Comparison of ENCODE assay signal across 14 mouse cellular contexts in the genomic region with DNA sequence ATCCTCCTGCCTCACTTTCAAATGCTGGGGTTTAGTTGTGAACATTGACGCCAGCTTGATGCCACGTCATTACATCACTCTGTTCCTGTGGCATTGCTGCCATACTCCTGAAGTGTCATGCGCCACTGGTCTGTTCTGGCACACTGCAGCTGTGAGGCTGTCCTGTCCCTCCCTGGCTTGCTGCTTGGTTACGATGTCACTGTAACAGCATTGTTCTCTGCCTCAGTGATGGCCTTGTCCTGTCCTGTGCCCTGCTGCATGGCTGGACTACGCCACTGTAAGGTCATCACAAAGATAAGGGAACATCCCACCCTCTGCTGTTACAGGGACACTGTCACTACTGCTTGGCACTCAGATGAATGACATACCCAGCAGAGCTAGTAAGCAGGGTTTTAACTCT. TPM values are rescaled to one million over a fixed set of nuclear protein-coding genes. Genes with fewer than 3 reads are reported as not detected.
"Had no signal": no experiment of that assay in that cellular context is flagged by ENCODE, and none has a peak within 500 bp of the region (broad histone marks: within the 10 kb centered on the region; RNA-seq: fewer than 3 reads in every experiment).

No protein-coding gene starts in this region.

- H3K27me3 ChIP-seq: kidney, embryonic 15.5 days; limb, embryonic 13.5 days; neural tube, embryonic 15.5 days had no signal

- ATAC-seq: intestine, embryonic 16.5 days had no signal

- H3K4me1 ChIP-seq: kidney, embryonic 15.5 days; limb, embryonic 13.5 days; midbrain, embryonic 10.5 days; neural tube, embryonic 15.5 days had no signal

- DNase-seq: kidney, adult 2 months; kidney, postnatal 14 days; lung, adult 18-20 months; midbrain, embryonic 14.5 days; right cerebral cortex, adult 18-20 months; right cerebral cortex, postnatal 25 days; thymus, postnatal 4 days had no signal

- H3K4me3 ChIP-seq: kidney, embryonic 15.5 days; left cerebral cortex, adult 2 months; limb, embryonic 13.5 days; midbrain, embryonic 10.5 days; myocyte; neural tube, embryonic 15.5 days had no signal

- H3K9me3 ChIP-seq: kidney, embryonic 15.5 days; limb, embryonic 13.5 days; midbrain, embryonic 10.5 days; neural tube, embryonic 15.5 days had no signal

- H3K36me3 ChIP-seq: kidney, embryonic 15.5 days; limb, embryonic 13.5 days; midbrain, embryonic 10.5 days; neural tube, embryonic 15.5 days had no signal

RNA-seq across cellular contexts. Expression of a gene that starts 48.5 kb away (rescaled TPM):
- polyA plus RNA-seq: myocyte had no signal
